Mouse (Mus musculus): ENCODE measurements around the gene Fkbp11. TPM values are rescaled to one million over a fixed set of nuclear protein-coding genes. Genes with fewer than 3 reads are reported as not detected.
"Not testable (repeated sequence)": the region's sequence is repeated elsewhere in the genome, so short reads cannot be mapped to it uniquely, and the experiment has no call there.

Gene Fkbp11
- polyA plus RNA-seq, 1 experiment: 11.1 TPM

GRCm38 (mm10) chr15:98768259-98768658 lies 40.3 kb upstream of the Fkbp11 start:
- TF ChIP-seq POLR2A (IDR thresholded peaks at IDR 0.05; ENCODE audit: borderline replicate concordance, extremely low read depth, low read depth, low read length) (no peak), CTCF (IDR thresholded peaks at IDR 0.05; ENCODE audit: insufficient read depth, low read length) (no peak)
- DNase-seq: no peak
- 55% methylated on average over 5 of the region's 5 CpGs for WGBS
- peaks cover 3% of the 10 kb centered on the region for H3K4me1 ChIP-seq (ENCODE audit: control insufficient read depth, insufficient read depth, low read length)
- H3K4me3 ChIP-seq (replicated peaks; ENCODE audit: extremely low read depth, low read depth, low read length): no peak overlapping the region

GRCm38 (mm10) chr15:98765929-98766328 lies 37.9 kb upstream of the Fkbp11 start:
- Histone ChIP-seq H3K4me1 (ENCODE audit: control insufficient read depth, insufficient read depth, low read length) (peaks cover 6% of the 10 kb centered on the region), H3K4me3 (replicated peaks; ENCODE audit: extremely low read depth, low read depth, low read length) (no peak overlapping the region)
- TF ChIP-seq POLR2A (IDR thresholded peaks at IDR 0.05; ENCODE audit: borderline replicate concordance, extremely low read depth, low read depth, low read length) (no peak), CTCF (IDR thresholded peaks at IDR 0.05; ENCODE audit: insufficient read depth, low read length) (no peak)
- WGBS: 69% methylated on average over 4 of the region's 4 CpGs
- no peak for DNase-seq

- under 1% methylated on average over 68 of the region's 76 CpGs for WGBS
- peak; percentile 97 for DNase-seq
- Histone ChIP-seq H3K4me1 (ENCODE audit: control insufficient read depth, insufficient read depth, low read length) (peaks cover 6% of the 10 kb centered on the region), H3K4me3 (replicated peaks; ENCODE audit: extremely low read depth, low read depth, low read length) (peak within 1 kb of the TSS; percentile 76)
- no peak for TF ChIP-seq CTCF (IDR thresholded peaks at IDR 0.05; ENCODE audit: insufficient read depth, low read length)
- TF ChIP-seq POLR2A (IDR thresholded peaks at IDR 0.05; ENCODE audit: borderline replicate concordance, extremely low read depth, low read depth, low read length): peak; percentile 67
Observed at GRCm38 (mm10) chr15:98762670-98763529, 34.9 kb upstream of the Fkbp11 start, which contains the start of gene Arf3. Gene Arf3, minus strand, starts transcription at chr15:98763214.

- Histone ChIP-seq H3K4me3 (replicated peaks; ENCODE audit: extremely low read depth, low read depth, low read length) (peak overlapping the region; percentile 76), H3K4me1 (ENCODE audit: control insufficient read depth, insufficient read depth, low read length) (peaks cover 6% of the 10 kb centered on the region)
- WGBS: under 1% methylated on average over 24 of the region's 24 CpGs
- TF ChIP-seq CTCF (IDR thresholded peaks at IDR 0.05; ENCODE audit: insufficient read depth, low read length) (no peak), POLR2A (IDR thresholded peaks at IDR 0.05; ENCODE audit: borderline replicate concordance, extremely low read depth, low read depth, low read length) (0 out of 2 replicates have a peak, but pooled peaks have one; percentile 21)
- peak; percentile 71 for DNase-seq
Observed at GRCm38 (mm10) chr15:98762201-98762621, 34.2 kb upstream of the Fkbp11 start.

- no peak for TF ChIP-seq POLR2A (IDR thresholded peaks at IDR 0.05; ENCODE audit: borderline replicate concordance, extremely low read depth, low read depth, low read length)
- TF ChIP-seq CTCF (IDR thresholded peaks at IDR 0.05; ENCODE audit: insufficient read depth, low read length): no peak
- no peak overlapping the region for H3K4me3 ChIP-seq (replicated peaks; ENCODE audit: extremely low read depth, low read depth, low read length)
- WGBS: 89% methylated on average over 2 of the region's 2 CpGs
- 0 out of 2 replicates have a peak, but pooled peaks cover 2% of the 10 kb centered on the region for H3K4me1 ChIP-seq (ENCODE audit: control insufficient read depth, insufficient read depth, low read length)
- DNase-seq: no peak
Observed at GRCm38 (mm10) chr15:98754125-98754524, 26.1 kb upstream of the Fkbp11 start.

GRCm38 (mm10) chr15:98753021-98753423 lies 25.0 kb upstream of the Fkbp11 start:
- TF ChIP-seq POLR2A (IDR thresholded peaks at IDR 0.05; ENCODE audit: borderline replicate concordance, extremely low read depth, low read depth, low read length) (no peak), CTCF (IDR thresholded peaks at IDR 0.05; ENCODE audit: insufficient read depth, low read length) (no peak)
- H3K4me3 ChIP-seq (replicated peaks; ENCODE audit: extremely low read depth, low read depth, low read length): no peak overlapping the region
- no peak for DNase-seq
- WGBS: 61% methylated on average over 8 of the region's 8 CpGs
- 0 out of 2 replicates have a peak, but pooled peaks cover 2% of the 10 kb centered on the region for H3K4me1 ChIP-seq (ENCODE audit: control insufficient read depth, insufficient read depth, low read length)

- no peak for TF ChIP-seq POLR2A (IDR thresholded peaks at IDR 0.05; ENCODE audit: borderline replicate concordance, extremely low read depth, low read depth, low read length)
- no peak for TF ChIP-seq CTCF (IDR thresholded peaks at IDR 0.05; ENCODE audit: insufficient read depth, low read length)
- no peak overlapping the region for H3K4me3 ChIP-seq (replicated peaks; ENCODE audit: extremely low read depth, low read depth, low read length)
- H3K4me1 ChIP-seq (ENCODE audit: control insufficient read depth, insufficient read depth, low read length): peaks cover 11% of the 10 kb centered on the region
- 82% methylated on average over 2 of the region's 2 CpGs for WGBS
- no peak for DNase-seq
Observed at GRCm38 (mm10) chr15:98749093-98749492, 21.1 kb upstream of the Fkbp11 start.

GRCm38 (mm10) chr15:98747296-98747695 lies 19.3 kb upstream of the Fkbp11 start:
- no peak for TF ChIP-seq POLR2A (IDR thresholded peaks at IDR 0.05; ENCODE audit: borderline replicate concordance, extremely low read depth, low read depth, low read length)
- no peak for TF ChIP-seq CTCF (IDR thresholded peaks at IDR 0.05; ENCODE audit: insufficient read depth, low read length)
- no peak for DNase-seq
- 64% methylated on average over 6 of the region's 6 CpGs for WGBS
- H3K4me1 ChIP-seq (ENCODE audit: control insufficient read depth, insufficient read depth, low read length): peaks cover 17% of the 10 kb centered on the region
- H3K4me3 ChIP-seq (replicated peaks; ENCODE audit: extremely low read depth, low read depth, low read length): no peak overlapping the region

GRCm38 (mm10) chr15:98746344-98746965 lies 18.5 kb upstream of the Fkbp11 start:
- TF ChIP-seq CTCF (IDR thresholded peaks at IDR 0.05; ENCODE audit: insufficient read depth, low read length) (no peak), POLR2A (IDR thresholded peaks at IDR 0.05; ENCODE audit: borderline replicate concordance, extremely low read depth, low read depth, low read length) (no peak)
- no peak overlapping the region for H3K4me3 ChIP-seq (replicated peaks; ENCODE audit: extremely low read depth, low read depth, low read length)
- H3K4me1 ChIP-seq (ENCODE audit: control insufficient read depth, insufficient read depth, low read length): peaks cover 17% of the 10 kb centered on the region
- WGBS: 53% methylated on average over 10 of the region's 10 CpGs
- no peak for DNase-seq

- DNase-seq: not testable (repeated sequence)
- WGBS: 73% methylated on average over 3 of the region's 3 CpGs
Observed at GRCm38 (mm10) chr15:98743863-98744262, 15.9 kb upstream of the Fkbp11 start.

More at GRCm38 (mm10) chr15:98743863-98744262, 15.9 kb upstream of the Fkbp11 start:
- not testable (repeated sequence) for H3K4me3 ChIP-seq (replicated peaks; ENCODE audit: extremely low read depth, low read depth, low read length)
- peaks cover 17% of the 10 kb centered on the region for H3K4me1 ChIP-seq (ENCODE audit: control insufficient read depth, insufficient read depth, low read length)

Data from lung, adult 2 months (tissue).